Mouse (Mus musculus) cerebellum, adult 11-12 months (tissue): ENCODE measurements around the gene Ncbp2.
"Not testable (repeated sequence)": the region's sequence is repeated elsewhere in the genome, so short reads cannot be mapped to it uniquely, and the experiment has no call there.

Experiments used
- DNase-seq: peaks from one replicate; pipeline ENCODE4 v3.0.0; 2022

Ncbp2 gene

DNA sequence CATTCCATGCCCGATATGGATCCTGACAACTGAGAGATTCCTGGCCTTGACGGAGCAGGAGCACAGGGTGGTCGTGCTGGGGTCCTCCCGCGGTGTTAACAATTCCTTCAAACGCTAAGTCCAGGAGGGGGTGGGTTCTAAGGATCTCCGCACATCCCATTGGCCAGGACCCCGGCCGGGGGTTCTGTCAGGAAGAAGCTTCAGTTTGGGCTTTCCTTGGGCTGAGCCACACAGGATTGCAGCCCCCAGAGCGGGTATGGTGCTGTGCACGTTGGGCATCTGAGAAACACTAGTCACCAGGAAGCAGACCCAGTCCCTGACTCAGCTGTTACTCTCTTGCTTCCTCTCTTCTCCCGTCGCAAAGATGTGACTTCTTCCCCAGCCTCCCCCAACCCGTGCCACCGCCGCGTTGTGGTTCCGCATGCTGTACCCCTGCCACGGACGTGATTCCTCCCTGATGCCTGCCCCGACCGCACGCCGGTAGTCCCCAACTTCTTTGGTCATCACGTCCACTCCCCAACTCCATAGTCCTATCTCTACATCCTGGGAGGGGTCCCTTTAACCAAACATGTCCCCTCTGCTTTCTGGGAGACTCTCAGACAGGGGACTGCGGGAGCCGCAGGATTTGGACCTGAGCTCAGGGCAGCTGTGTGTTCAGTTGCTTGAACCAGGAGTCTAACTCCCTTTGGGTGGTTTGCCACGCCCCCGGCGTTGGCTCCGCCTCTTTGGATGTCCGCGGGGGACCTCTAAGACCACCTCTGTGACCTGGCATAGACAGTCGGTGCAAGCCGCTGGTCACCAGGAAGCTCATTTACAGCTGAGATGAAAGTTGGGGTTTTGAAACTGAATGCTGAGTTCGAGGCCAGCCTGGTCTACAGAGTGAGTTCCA lies 13.0 kb upstream of the Ncbp2 start:
- DNase-seq = peak; percentile 55

DNA sequence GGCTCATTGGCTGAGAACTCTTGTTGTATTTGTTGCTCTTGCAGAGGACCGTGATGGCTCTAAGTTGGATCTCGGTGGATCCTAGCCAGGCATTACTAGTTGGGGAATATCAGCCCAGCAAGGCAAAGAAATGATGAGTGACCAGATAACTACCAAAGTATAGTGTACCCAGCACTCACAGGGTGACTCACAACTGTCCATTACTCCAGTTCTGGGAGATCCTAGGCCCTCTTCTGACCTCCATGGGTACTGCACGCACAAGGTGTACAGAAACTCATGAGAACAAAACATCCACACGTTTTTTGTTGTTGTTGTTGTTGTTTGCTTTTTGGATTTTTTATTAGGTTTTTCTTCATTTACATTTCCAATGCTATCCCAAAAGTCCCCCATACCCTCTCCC lies 11.7 kb upstream of the Ncbp2 start:
- no peak for DNase-seq

DNA sequence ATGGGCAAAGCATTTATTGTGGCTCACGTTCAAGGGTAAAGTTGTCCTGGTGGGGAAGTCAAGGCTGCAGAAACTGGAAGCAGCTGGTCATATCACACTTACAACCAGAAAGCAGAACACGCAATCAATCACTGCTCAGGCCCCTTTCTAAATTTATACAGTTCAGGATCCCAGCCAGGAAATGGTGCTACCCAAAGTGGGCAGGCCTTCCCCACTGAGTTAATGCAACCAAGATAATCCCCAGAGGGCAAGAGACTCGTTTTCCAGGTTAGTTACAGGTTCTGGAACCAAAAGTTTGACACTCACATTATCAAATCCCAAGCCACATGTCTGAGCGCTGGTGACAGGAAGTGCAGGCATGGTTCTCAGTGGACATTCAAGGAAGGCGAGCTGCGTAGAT lies 9.5 kb upstream of the Ncbp2 start:
- no peak for DNase-seq

DNA sequence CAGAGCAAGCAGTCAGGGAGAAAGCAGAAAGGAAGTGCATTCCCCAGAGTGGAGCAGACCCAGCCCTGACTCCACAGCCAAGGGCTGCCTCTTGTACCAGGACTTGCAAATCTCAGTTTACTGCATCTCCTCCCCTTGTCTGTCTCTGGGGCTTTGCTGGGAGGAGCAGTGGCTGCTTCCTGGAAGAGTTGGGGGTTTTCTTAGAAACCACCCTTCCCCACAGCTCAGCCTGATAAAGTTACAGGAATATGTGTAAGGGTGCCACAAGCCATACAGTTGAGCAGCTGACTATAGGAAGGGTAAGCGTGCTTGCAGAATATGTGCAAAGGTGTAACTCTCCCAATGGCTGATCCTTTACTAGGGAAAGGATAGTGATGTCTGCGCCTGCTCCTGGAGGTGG lies 7.7 kb upstream of the Ncbp2 start:
- no peak for DNase-seq

DNA sequence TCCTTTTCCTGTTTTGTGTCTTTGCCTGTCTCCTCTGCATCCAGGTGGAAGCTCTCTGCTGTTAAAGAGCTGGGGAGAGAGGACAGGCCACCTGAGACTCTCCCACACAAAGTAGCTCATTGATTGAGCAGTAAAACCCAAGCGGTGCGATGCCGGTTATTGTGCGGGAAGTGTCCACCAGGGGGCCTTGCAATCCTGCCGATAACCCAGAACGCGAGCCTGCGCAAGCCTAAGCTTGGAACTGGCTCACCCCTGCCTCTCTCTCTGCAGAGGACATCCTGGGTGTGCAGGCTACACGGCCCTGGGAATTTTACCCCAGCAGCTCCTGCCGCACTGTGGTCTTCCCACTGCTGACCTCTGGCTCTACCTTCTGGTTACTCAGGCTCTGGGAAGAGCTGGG lies 4.3 kb upstream of the Ncbp2 start:
- peak; percentile 66 for DNase-seq

DNA sequence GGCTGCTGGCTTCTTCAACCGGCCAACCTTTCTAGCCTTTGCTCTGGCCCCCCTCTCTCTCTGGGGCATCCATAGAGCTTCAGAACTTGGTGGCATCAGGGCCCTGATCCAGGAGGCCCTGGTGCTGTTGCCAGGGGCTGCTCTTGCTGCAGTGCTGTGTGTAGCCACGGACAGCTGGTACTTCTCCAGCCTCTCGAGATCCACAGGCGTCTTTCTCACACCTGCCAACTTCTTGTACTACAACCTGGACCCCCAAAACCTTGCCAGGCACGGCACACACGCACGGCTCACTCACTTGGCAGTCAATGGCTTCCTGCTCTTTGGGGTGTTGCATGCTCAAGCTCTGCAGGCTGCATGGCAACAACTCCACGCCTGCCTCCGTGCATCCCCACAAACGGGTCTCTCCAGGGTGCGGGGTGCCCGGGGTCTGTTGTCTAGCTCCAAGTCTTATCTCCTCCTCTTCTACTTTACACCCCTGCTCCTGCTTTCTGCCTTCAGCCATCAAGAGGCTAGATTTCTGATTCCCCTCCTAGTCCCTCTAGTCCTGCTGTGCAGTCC lies 3.5 kb upstream of the Ncbp2 start:
- DNase-seq = peak; percentile 55

DNA sequence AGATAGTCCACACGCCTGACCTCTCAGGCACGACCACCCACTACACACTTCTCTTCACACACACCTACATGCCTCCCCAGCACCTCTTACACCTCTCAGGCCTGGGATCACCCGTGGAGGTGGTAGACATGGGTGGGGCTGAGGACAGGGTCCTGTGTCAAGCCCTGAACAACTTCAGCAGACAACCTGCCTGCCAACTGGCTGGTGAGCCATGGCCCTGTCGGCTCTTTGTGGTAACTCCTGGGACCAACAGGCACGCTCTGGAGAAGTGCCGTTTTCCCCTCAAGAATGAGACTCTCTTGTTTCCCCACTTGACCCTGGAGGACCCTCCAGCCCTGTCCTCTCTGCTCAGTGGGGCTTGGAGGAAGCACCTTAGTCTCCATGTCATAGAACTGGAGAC lies 2.9 kb upstream of the Ncbp2 start:
- DNase-seq = no peak

DNA sequence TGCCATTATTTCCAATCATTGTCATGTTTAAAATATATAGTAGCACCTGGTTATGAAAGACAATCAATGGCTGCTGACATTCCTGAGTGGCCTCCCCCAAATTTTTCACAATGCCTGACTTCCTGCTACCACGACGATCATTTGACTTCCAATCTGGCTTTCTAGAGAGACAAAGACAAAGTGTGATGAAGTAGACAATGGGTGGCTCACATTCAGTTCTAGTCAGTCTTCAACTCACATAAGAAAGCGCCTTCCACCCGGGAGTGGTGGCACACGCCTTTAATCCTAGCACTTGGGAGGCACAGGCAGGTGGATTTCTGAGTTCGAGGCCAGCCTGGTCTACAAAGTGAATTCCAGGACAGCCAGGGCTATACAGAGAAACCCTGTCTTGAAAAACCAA lies 2.3 kb upstream of the Ncbp2 start:
- DNase-seq = not testable (repeated sequence)

DNA sequence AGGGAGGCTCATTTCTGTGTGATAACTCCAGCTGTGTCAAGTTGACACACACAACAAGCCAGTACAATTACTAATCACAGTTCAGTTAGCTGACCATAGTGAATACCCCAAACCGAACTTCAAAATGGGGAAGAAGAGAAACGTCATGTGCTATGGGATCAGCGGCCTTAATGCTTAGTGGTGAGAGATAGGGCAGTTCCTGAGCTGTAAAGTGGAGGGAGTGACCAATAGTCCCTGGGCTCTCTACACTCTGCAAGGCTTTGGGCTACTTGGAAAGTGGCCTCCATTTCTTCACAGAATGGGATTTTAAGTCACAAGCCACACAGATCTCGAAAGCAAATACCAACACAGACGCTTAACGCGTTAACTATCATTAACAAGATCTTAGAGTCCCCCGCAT lies 980 bp upstream of the Ncbp2 start:
- no peak for DNase-seq

DNA sequence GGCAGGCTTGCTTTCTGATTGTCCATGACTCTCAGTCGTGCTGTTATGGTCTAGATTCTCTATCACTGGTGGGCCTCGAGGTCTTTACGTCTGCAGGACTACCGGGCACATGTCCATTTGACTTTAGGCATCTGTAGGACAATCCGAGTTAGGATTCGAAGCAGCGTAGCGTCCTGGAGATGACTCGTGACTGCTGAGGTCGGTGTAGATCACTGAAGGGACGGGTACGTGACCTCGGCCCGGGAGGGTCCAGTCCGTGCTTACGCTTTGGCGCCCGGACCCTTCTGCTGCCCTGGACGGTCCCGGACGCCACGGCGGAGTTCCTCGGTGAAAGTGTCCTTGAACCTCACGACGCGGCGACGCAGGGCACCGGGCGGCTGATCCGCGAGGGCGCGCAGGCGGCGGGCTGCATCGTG lies 404 bp upstream of the Ncbp2 start:
- peak; percentile 39 for DNase-seq

DNA sequence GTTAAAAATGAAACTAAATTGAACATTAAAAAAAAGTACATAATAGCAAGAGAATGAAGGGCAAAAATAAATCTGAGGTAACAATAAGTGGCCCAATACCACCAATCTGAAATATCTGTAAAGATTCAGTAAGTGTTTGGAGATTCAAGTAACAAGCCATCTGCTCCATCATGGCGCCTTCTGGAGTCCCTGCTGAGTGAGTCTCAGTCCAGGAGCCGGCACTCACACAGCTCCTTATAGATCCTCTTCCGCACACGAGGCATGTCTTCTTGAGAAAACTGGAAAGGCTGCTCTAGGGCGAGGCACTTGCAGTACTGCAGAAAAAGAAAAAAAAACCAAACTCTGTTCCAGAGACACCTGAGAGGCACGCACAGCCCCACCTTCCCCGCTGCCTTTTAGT lies 14.9 kb downstream of the Ncbp2 start:
- DNase-seq = no peak

DNA sequence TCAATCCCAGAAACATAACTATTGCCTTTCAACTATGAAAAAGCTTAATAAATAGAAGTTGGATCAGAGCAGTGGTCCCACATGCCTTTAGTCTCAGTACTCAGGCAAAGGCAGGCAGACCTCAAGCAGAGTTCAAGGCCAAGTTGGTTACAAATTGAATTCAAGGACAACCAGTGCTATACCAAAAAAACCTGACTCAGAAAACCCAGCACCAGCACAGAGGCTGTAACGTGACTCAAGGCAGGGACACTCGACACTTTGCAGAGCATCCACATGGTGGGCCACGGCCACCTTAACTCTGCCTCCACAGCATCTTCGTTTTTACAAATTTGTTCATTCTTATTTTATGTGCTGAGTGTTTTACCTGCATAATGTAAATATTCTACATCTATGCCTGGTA lies 26.9 kb downstream of the Ncbp2 start:
- no peak for DNase-seq

DNA sequence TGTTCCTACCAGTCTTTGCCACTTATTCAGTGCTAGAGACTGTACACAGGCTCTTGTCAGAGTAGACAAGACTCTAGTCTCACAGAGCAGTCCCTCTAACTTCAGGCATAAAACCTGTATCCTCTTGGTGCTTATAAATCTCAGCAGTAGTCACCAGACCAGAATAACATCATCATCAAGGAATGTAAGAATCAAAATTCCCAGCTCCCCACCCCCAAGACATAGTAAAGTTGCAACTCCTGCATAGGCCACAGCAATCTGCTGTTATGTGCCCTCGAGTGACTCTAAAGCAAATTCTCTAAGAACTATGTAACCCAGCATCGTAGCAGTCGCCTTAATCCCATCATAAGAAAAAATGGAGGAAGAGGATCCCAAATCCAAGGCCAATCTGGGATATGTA lies 31.2 kb downstream of the Ncbp2 start:
- no peak for DNase-seq

DNA sequence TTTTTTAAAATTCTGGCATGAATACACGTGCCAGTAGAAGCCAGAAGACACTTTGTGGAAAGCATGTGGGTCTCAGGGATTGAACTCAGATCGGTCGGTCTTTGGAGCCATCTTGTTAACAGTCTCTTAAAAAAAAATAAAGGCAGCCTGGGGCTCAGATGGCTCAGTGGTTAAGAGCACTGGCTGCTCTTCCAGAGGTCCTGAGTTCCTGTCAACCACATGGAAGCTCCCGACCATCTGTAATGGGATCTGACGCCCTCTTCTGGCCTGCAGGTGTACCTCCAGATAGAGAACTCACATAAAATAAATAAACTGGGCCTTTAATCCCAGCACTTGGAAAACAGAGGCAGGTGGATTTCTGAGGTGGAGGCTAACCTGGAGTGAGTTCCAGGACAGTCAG lies 32.6 kb downstream of the Ncbp2 start:
- DNase-seq = no peak

DNA sequence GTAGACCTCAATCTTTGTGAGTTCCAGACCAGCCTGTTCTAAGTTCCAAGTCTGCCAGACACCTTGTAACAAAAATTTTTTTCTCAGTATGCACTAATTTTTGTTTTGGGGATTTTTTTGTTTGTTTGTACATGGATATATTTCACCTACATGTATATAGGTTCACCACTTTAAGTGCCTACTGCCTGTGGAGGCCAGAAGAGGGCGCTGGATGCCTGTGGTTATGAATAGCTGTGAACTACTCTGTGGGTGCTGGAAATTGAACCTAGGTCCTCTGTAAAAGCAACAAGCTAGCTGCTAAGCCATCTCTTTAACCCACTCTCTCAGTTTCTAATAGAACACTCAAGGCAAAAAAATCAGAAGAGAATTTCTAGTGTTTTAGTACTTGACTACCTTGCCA lies 43.7 kb downstream of the Ncbp2 start:
- DNase-seq = no peak

DNA sequence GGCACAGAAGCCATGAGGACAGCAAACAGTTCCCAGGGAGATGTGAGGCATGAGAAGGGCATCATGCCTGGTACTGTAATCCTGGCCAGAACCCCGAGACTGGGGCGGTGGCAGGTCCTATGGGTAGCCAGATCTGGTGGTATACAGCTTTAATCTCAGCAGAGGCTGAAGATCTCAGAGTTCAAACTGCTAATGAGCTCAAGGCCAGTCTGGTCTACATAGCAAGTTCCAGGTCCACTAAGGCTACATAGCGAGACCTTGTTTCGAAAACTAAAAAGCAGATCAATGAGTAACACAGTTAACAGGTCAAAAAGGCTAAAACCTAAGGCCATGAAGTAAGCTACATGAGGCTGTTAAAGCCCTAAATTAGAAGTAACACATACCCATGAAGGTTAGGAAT lies 44.9 kb downstream of the Ncbp2 start:
- DNase-seq = no peak

DNA sequence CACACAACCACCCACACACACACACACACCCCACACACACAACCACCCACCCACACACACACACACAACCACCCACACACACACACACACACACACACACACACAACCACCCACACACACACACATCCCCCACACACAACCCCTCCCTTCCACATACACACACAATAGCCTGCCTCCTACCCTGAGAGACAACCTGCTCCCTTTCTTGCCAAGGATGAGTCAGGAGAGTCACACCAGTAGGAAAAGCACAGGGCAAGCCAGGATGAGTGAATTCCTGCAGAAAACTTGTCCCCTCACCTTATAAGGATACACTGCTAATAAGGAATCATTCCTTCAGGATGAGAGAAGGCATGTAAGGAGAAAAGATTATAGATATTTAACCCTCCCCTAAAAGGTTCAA lies 45.6 kb downstream of the Ncbp2 start:
- no peak for DNase-seq

DNA sequence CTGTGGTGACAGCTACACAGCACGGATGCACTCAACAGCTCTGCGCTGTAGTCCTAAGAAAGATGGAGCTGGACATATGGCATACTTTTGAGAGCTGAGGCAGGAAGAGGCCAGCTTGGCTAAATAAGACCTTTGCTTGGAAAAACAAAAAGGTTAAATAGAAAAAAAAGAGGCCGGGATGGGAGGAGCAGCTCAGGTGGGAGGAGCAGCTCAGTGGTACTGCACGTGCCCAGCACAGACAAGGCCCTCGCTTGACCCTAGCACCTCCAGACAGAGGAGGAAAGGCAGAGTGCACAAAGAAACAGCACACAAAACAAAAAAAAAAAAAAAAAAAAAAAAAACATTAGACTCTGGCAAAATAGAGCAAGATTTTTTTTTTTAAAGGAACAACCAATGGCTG lies 48.1 kb downstream of the Ncbp2 start:
- no peak for DNase-seq

DNA sequence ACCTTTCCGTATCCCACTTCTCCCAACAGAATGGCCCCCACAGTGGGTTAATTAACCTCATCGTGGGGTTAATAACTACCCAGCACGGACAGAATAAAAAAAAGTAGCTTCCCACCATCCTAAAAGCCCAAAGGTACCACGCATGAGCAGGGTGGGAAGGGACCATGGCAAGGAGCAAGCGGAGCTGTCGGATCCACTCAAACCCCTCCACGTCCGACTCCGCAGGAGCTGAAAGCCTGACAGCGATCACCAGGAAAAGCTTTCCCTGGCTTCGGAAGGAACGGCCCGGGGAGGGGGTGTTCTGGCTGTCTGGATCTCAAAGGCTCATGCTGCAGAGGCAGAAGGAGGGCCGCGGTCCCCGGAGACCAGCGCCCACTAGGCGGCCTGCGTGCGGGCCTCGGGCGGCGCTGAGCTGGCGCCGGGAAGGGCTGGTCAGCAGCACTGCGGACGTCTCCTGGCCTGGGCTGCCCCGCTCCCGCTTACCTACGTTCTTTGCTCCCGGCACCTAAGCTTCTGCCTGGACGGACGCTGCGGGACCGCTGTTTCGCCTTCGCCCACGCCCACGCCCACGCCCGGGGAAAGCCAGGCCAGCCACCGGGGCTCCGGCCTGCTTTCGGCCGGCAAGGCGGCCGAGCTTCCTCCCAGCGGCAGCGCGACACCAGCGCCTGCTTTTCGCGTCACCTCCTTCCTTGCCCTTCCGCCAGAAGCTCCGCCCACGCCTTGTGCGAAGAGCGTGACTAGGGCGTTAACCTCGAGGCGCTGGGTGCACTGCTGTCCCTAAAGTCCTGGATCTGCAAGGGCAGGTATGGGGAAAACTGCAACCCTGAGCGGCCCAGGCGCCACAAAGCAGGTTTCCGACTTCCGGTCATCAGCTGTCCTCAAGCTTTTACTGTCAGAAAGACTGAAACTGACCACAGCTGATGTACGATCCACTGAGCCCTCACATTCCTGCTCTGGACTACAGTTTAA lies 54.5 kb downstream of the Ncbp2 start, which contains the start of gene Senp5:
TSS of gene Senp5 (minus strand) at position 779 of the 969 bp plus-strand sequence.
- peak; percentile 90 for DNase-seq

DNA sequence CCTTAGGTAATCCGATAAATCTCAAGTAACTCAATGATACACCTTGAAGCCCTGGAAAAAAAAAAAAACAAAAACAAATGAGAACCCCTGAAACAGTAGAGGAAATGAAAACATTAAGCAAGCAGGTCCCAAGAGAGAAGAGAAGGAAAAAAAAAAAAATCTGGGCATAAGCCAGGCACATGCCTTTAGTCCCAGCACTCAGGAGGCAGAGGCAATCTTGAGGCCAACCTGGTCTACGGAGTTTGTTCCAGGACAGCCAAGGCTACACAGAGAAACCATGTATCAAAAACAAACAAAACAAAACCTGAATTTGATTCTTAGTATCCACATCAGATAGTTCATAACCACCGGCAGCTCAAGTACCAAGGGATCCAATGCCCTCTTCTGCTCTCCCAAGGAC lies 56.4 kb downstream of the Ncbp2 start:
- DNase-seq = no peak

DNA sequence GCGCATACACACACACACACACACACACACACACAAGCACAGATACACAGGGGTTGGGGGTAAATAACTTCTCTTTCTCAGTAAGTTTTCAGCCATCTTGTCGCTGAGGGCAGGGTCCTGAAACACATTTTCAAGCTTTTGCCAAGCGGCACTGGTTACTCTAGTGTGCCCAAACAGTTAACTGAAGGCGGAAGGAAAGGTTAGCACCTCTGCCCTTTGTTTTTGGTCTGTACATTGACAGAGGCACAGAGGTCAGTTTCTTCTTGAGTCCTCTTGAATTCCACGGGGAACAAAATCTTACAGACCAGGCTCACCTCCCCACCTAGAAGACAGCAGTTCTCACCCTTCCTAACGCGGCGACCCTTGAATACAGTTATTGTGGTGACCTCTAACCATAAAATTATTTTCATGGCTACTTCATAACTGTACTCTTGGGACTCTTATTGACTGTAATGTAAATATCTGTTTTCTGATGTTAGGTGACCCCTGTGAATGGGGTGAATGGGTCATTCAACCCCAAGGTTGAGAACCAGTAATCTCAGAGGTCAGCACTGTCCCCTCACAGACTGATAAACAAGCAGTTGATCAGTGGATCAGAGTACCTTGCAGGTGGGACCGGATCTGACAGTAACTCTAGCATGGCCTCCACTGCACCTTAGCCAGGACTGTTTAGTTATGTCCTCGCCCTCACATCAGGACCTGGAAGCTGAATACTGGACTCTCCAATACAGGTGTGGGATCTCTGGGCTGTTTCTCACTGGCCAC lies 60.4 kb downstream of the Ncbp2 start:
- DNase-seq = no peak

DNA sequence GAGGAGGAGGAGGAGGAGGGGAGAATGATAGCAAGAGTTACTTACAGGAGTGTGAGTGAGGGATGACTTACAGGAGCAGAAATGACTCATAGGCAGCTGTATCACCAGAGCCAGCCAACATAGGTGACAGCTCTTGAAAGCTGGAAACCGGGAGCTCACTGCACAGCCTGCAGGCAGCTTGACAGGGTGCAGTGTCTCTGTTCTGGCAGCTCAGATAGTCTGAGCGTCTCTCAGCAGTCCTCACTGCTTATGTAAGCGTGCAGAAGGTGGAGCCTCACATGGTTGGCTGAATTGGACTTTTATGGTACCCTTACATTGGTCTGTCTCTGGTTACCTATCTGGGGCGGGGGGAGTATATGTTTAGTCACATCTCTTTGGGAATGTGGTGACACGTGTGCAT lies 61.6 kb downstream of the Ncbp2 start:
- DNase-seq = no peak

DNA sequence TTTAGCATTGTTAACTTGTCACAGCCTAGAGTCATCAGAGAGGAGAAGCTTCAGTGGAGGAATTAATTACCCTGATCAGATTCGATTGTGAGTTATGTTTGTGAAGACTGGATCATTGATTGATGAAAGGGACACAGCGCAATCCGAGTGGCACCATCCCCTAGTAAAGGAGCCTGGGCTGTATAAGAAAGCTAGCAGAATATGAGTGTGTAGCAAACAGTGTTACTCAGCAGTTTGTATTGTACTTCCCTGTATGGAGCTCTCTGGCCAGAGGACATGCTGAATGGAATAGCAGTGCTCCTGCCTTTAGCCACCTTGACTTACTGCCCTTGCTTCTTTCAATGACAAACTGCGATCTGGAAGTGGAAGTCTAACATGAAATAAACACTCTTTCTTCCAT lies 62.0 kb downstream of the Ncbp2 start:
- no peak for DNase-seq
